Mouse (Mus musculus) naive thymus-derived CD4-positive, alpha-beta T cell, adult 5 months (primary cell): ENCODE measurements around the gene Olfr411. TPM values are rescaled to one million over a fixed set of nuclear protein-coding genes. Genes with fewer than 3 reads are reported as not detected.

Experiments
- polyA plus RNA-seq: library from polyadenylated mRNA; unstranded; fragments of 100-300 nt; shearing (Covaris generic); gene quantifications from one replicate; pipeline ENCODE4 v1.2.1, GENCODE M21; 2017

Olfr411 gene
- polyA plus RNA-seq: not detected

GRCm38 (mm10) chr11:74352550-74352949, at the start of gene Olfr411:
TSS of gene Olfr411 (minus strand) at chr11:74352650.

GRCm38 (mm10) chr11:74361769-74362168, 9.3 kb upstream of the Olfr411 start, which contains the start of gene Olfr412:
TSS of gene Olfr412 (plus strand) at chr11:74362069.

GRCm38 (mm10) chr11:74337931-74338330, 14.5 kb downstream of the Olfr411 start, which contains the start of gene Olfr410:
TSS of gene Olfr410 (minus strand) at chr11:74338031.

Other genes starting within 250 kb of the Olfr411 start
- gene Olfr401, start 238.9 kb downstream of the Olfr411 start, polyA plus RNA-seq: not detected
- gene Olfr402, start 199.1 kb downstream of the Olfr411 start, polyA plus RNA-seq: not detected
- not detected for gene Olfr403, start 166.4 kb downstream of the Olfr411 start, polyA plus RNA-seq
- not detected for gene Olfr43, start 141.3 kb downstream of the Olfr411 start, polyA plus RNA-seq
- not detected for gene Olfr406, start 92.8 kb downstream of the Olfr411 start, polyA plus RNA-seq
- not detected for gene Olfr59, start 68.9 kb downstream of the Olfr411 start, polyA plus RNA-seq
- not detected for gene Olfr410, start 14.6 kb downstream of the Olfr411 start, polyA plus RNA-seq
- gene Olfr412, start 9.4 kb upstream of the Olfr411 start, polyA plus RNA-seq: not detected